Mouse (Mus musculus): ENCODE data around the gene Bola1. TPM values are rescaled to one million over a fixed set of nuclear protein-coding genes. Genes with fewer than 3 reads are reported as not detected.
"Not testable (repeated sequence)": the region's sequence is repeated elsewhere in the genome, so short reads cannot be mapped to it uniquely, and the experiment has no call there.

Bola1 gene
- total and polyA plus RNA-seq, 3 experiments, result 22.6 to 36.0 (median 28.7) TPM

DNA sequence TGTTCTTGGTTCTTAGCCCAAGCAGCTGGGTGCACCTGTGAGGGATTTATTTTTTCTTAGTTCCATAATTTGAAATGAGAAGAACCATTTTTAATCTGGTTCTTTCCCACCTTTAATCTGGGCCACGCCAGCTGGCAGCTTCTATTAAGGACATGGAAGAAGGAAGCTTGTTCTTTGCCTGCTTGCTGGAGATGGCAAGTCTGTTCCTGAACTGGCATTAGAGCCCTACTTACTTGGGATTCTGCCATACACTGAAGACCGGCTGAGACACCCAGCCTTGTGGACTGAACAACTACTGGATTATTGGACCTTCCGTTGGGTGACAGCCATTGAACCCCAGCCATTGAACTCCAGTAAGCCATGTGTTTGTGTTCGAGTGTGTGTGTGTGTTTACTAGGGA lies 3.3 kb upstream of the Bola1 start:
- Histone ChIP-seq H3K36me3 (ENCODE audit: control insufficient read depth, insufficient read depth, low read length) (peaks cover 2% of the 10 kb centered on the region), H3K9ac (ENCODE audit: low read depth, low read length) (no peak overlapping the region), H3K79me2 (replicated peaks; ENCODE audit: control insufficient read depth, insufficient read depth, low read length) (peaks cover 2% of the 10 kb centered on the region; the same call in 1 of the 2 replicates), H3K27ac (no peak overlapping the region), H3K4me3 (no peak overlapping the region), H3K4me1 (ENCODE audit: control insufficient read depth, insufficient read depth, low read length) (peaks cover 7% of the 10 kb centered on the region), H3K27me3 (ENCODE audit: control insufficient read depth, insufficient read depth, low read length) (no peaks in the 10 kb centered on the region)
- 81% methylated on average over 4 of the region's 4 CpGs for WGBS
- TF ChIP-seq EP300 (IDR thresholded peaks at IDR 0.05; ENCODE audit: insufficient read depth, low read depth, low read length), result no peak
- no peak for TF ChIP-seq CTCF (IDR thresholded peaks at IDR 0.05)
- TF ChIP-seq POLR2A (IDR thresholded peaks at IDR 0.05; ENCODE audit: insufficient read depth, low read depth, low read length), result no peak
- DNase-seq, result no peak
- intact Hi-C loops (cut with DNase I), result loop anchor here (2.0 to 5.0 kb wide), 2 partner anchors 14 to 330 kb away; partner anchors contain the start of genes Aph1a and BC028528

DNA sequence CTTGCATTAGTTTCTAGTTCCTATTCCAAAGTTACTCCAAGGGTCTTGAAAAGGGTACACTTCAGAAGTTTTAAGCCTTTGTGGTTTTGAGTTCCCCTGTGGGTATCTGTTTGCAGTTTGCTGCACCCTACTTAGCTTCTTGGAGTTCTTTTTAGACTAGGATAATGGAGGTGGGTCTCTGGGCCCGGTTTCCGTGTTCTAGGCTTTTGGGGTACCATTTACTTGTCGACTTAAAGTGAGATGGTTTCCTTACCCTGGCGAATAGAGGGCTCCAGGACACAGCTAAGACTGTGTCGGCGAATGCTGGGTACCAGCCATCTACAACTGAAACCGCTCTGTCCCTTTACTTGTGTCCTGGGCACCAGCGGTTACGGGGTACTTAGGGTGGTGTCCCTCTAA lies 2.1 kb upstream of the Bola1 start:
- DNase-seq, result peak; percentile 34 to 50
- intact Hi-C loops (cut with DNase I), result loop anchor here (2.0 to 5.0 kb wide), 2 partner anchors 15 to 329 kb away; partner anchors contain the start of genes Aph1a and BC028528
- Histone ChIP-seq H3K27me3 (ENCODE audit: control insufficient read depth, insufficient read depth, low read length) (no peaks in the 10 kb centered on the region), H3K79me2 (replicated peaks; ENCODE audit: control insufficient read depth, insufficient read depth, low read length) (peaks cover 2% of the 10 kb centered on the region; the same call in 1 of the 2 replicates), H3K27ac (peak overlapping the region; percentile 98), H3K4me1 (ENCODE audit: control insufficient read depth, insufficient read depth, low read length) (peaks cover 7% of the 10 kb centered on the region), H3K4me3 (peak overlapping the region; percentile 57), H3K36me3 (ENCODE audit: control insufficient read depth, insufficient read depth, low read length) (peaks cover 2% of the 10 kb centered on the region), H3K9ac (ENCODE audit: low read depth, low read length) (peak overlapping the region; percentile 69)
- 40% methylated on average over 9 of the region's 9 CpGs for WGBS
- no peak for TF ChIP-seq POLR2A (IDR thresholded peaks at IDR 0.05; ENCODE audit: insufficient read depth, low read depth, low read length)
- TF ChIP-seq CTCF (IDR thresholded peaks at IDR 0.05), result no peak
- TF ChIP-seq EP300 (IDR thresholded peaks at IDR 0.05; ENCODE audit: insufficient read depth, low read depth, low read length), result no peak

DNA sequence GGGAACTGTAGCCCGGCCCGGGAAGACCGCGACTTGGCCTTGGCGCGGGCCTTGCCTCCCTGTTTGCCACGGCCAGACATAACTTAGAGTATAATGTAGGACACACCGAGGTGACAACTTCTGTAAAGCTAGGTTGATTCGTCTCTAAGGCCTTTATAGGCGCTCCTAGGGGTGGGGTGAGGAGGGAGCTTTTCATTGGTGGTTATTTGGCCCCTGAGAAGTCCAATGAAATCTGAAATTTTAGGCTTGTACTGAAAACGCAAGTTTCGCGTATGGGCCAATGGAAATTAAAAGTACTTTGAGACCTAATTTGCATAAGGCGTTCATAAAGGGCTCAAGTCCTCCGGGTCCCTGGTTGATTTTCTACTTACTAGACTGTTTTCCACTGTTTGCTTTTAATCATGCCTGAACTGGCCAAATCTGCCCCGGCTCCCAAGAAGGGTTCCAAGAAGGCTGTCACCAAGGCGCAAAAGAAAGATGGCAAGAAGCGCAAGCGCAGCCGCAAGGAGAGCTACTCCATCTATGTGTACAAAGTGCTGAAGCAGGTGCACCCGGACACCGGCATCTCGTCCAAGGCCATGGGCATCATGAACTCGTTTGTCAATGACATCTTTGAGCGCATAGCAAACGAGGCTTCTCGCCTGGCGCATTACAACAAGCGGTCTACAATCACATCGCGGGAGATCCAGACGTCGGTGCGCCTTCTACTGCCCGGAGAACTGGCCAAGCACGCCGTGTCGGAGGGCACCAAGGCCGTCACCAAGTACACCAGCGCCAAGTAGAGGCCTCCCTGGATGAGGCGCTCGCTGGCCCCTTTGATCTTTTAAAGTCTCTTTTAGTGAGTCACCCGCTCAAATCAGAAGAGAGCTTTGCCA lies 1.5 kb upstream of the Bola1 start, which contains the start of the genes Hist2h2ac and Hist2h2be:
Gene Hist2h2ac (minus strand): TSS at position 116 of the 875 bp plus-strand sequence.
Gene Hist2h2be (plus strand): TSS at position 355 of the 875 bp plus-strand sequence.
- peak within 1 kb of the TSS; percentile 98 for H3K27ac ChIP-seq
- H3K79me2 ChIP-seq (replicated peaks; ENCODE audit: control insufficient read depth, insufficient read depth, low read length), result peaks cover 2% of the 10 kb centered on the region; the same call in 1 of the 2 replicates
- H3K4me1 ChIP-seq (ENCODE audit: control insufficient read depth, insufficient read depth, low read length), result peaks cover 7% of the 10 kb centered on the region
- TF ChIP-seq POLR2A (IDR thresholded peaks at IDR 0.05; ENCODE audit: insufficient read depth, low read depth, low read length), result peak; percentile 98
- TF ChIP-seq CTCF (IDR thresholded peaks at IDR 0.05), result peak; percentile 26
- peak; percentile 66 for TF ChIP-seq EP300 (IDR thresholded peaks at IDR 0.05; ENCODE audit: insufficient read depth, low read depth, low read length)
- under 1% methylated on average over 43 of the region's 43 CpGs for WGBS
- H3K4me3 ChIP-seq, result peak within 1 kb of the TSS; percentile 57
- H3K9ac ChIP-seq (ENCODE audit: low read depth, low read length), result peak within 1 kb of the TSS; percentile 97
- DNase-seq, result peak; percentile 85 to 91
- no peaks in the 10 kb centered on the region for H3K27me3 ChIP-seq (ENCODE audit: control insufficient read depth, insufficient read depth, low read length)
- peaks cover 2% of the 10 kb centered on the region for H3K36me3 ChIP-seq (ENCODE audit: control insufficient read depth, insufficient read depth, low read length)
- intact Hi-C loops (cut with DNase I), result loop anchor here (1.0 to 5.0 kb wide), 2 partner anchors 42 to 329 kb away; partner anchors contain the start of genes Aph1a, BC028528 and Hist2h4

DNA sequence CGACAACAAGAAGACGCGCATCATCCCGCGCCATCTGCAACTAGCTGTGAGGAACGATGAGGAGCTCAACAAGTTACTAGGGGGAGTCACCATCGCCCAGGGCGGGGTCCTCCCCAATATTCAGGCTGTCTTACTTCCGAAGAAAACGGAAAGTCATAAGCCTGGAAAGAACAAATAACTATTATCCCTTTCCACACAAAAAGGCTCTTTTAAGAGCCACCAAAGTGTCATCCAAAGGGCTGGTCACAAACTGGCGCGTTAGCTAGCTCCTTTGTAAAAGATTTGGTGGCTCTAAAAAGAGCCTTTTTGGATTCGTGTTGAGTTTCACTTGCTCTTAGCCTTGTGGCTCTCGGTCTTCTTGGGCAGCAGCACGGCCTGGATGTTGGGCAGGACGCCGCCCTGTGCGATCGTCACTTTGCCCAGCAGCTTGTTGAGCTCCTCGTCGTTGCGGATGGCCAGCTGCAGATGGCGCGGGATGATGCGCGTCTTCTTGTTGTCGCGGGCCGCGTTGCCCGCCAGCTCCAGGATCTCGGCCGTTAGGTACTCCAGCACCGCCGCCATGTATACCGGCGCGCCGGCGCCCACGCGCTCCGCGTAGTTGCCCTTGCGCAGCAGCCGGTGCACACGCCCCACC lies 739 bp upstream of the Bola1 start:
- H3K79me2 ChIP-seq (replicated peaks; ENCODE audit: control insufficient read depth, insufficient read depth, low read length); H3K36me3 ChIP-seq (ENCODE audit: control insufficient read depth, insufficient read depth, low read length); DNase-seq; H3K27me3 ChIP-seq (ENCODE audit: control insufficient read depth, insufficient read depth, low read length); H3K4me1 ChIP-seq (ENCODE audit: control insufficient read depth, insufficient read depth, low read length): not testable (repeated sequence)
- peak overlapping the region; percentile 98 for H3K27ac ChIP-seq
- WGBS, result under 1% methylated on average over 42 of the region's 47 CpGs
- H3K4me3 ChIP-seq, result peak overlapping the region; percentile 57
- H3K9ac ChIP-seq (ENCODE audit: low read depth, low read length), result peak overlapping the region; percentile 97
- intact Hi-C loops (cut with DNase I), result loop anchor here (1.0 to 5.0 kb wide), 2 partner anchors 43 to 328 kb away; partner anchors contain the start of genes Aph1a, BC028528 and Hist2h4

DNA sequence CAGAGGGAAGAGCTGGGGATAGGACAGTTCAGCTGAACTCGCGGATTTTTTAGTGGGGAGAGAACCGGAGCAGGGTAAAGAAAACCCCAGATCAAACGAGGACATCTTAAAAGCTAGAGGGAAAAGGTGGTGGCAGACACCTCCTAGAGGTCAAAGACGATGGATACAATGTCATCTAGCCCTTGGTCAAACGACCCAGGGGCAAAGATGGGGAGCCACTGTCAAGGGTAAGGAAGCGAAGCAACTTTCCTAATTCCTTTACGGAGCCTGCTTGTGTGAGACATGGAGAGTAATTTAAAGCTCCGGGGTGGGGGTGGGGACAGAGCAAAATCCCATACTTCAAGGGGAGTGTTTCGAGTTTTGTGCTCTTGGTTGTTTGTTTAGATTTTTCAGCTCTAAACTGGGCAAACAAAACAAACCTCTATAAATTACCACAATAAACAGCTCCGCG lies 293 bp downstream of the Bola1 start:
- TF ChIP-seq CTCF (IDR thresholded peaks at IDR 0.05) (peak; percentile 53), POLR2A (IDR thresholded peaks at IDR 0.05; ENCODE audit: insufficient read depth, low read depth, low read length) (no peak; the same call in 1 of the 2 replicates)
- intact Hi-C loops (cut with DNase I), result loop anchor here (2.0 to 5.0 kb wide), 2 partner anchors 44 to 152 kb away; no protein-coding TSS in a partner anchor
- under 1% methylated on average over 12 of the region's 12 CpGs for WGBS
- Histone ChIP-seq H3K36me3 (ENCODE audit: control insufficient read depth, insufficient read depth, low read length) (peaks cover 2% of the 10 kb centered on the region), H3K27me3 (ENCODE audit: control insufficient read depth, insufficient read depth, low read length) (no peaks in the 10 kb centered on the region), H3K4me1 (ENCODE audit: control insufficient read depth, insufficient read depth, low read length) (peaks cover 7% of the 10 kb centered on the region), H3K27ac (peak overlapping the region; percentile 98), H3K79me2 (replicated peaks; ENCODE audit: control insufficient read depth, insufficient read depth, low read length) (no peaks in the 10 kb centered on the region), H3K4me3 (peak overlapping the region; percentile 57), H3K9ac (ENCODE audit: low read depth, low read length) (peak overlapping the region; percentile 91)
- peak; percentile 54 to 56 for DNase-seq

Measured in heart, adult 2 months (tissue).